Mouse (Mus musculus): ENCODE measurements at regions not wholly inside any gene's neighbourhood (a gene's known extent, or its start where the extent isn't known, plus 50 kb on each side); places are given as distances from the start of the nearest gene placed in this dataset.

DNA sequence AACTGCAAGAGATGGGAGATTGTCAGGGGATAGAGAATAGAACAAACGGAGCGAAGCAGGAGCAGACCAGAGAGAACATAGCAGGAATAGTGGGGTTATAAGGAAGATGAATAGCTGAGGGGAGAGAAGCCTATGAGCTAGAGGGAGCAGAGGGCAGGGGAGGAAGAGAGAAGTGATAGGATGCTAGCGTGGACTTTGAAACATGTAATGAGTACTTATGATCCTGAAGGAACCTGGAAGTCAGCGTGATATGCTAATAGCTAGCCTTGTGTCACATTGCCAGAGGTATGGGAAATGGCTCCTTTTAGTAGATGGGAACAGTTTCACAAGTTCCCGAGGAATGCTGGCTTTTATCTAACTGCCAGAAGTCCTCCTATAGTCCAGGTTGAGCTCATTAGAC, 51.8 kb downstream of the Calml3 start:
- no peak for DNase-seq (ENCODE audit: extremely low read depth, insufficient read length, low spot score)

DNA sequence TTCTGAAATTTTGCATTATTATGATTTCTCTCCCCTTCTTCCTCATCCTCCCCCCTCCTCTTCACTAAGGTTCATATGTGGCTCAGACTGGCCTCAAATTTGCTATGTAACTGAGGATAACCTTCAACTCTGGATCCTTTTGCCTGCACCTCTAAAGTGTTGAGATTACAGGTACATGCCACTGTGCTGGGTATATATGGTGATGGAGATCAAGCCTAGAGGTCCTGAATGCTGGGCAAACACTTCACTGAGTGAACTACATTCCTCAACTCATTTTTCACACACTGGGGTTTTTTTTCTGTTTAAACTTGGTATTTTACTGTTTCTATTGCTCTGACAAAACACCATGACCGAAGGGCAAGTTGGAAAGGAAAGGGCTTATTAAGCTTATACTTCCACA, 52.9 kb downstream of the Calml3 start:
- no peak for DNase-seq (ENCODE audit: extremely low read depth, insufficient read length, low spot score)

DNA sequence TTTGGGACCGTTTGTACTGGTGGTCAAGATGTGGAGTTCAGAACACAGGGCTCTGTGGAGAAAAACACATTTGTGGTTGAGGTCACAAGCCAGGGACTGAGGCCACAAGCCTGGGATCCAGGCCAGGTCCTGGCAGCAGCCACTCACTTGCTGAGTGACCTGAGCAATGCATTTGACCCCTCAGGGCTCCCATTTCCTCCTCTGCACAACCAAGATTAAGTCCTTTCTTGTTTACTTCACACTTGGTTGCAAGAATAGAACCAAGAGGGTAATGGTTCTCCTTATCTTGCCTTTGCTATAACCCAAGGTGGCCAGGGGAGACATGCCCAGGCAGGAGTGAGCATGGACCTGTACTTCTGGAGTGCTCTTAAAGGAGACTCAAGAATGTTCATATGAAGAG, 53.4 kb downstream of the Calml3 start:
- DNase-seq (ENCODE audit: extremely low read depth, insufficient read length, low spot score), result peak; percentile 59

DNA sequence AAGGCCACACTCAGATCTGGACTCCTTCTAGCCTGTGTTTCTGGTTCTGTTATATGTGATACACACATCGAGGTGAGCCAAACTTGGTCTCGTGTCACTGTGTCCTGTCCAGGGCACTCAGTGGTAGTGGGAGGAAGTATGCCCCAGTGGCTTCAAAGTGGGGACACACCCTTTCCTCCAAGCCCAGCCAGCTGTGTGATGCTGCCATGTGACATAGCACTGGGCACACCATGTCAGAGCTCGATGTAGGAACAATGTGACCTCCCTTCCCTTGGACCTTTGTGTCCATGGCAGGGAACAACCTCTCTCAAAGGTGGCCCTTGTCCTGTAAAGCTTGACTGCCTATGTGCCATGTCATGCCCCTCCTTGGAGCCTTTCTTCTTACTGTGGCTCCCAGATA, 54.5 kb downstream of the Calml3 start:
- DNase-seq (ENCODE audit: extremely low read depth, insufficient read length, low spot score), result no peak

DNA sequence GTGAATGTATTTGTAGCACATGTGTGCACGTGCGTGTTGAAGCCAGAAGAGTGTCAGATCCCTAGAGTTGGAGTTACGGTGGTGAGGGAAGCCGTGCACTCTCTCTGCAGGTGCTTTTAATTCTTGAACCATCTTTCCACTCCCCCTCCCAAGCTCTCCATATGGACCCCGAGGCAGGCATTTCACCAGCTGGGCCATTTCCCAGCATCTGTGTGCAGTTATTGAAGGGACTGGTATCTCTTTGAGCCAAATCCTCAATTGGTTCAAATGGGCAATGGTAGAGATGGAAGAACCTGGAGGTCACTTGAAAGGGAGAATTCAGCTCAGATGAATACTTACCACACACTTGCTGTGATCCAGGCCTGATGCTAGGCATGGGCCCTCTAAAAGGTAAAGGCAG, 55.3 kb downstream of the Calml3 start:
- DNase-seq (ENCODE audit: extremely low read depth, insufficient read length, low spot score), result no peak

DNA sequence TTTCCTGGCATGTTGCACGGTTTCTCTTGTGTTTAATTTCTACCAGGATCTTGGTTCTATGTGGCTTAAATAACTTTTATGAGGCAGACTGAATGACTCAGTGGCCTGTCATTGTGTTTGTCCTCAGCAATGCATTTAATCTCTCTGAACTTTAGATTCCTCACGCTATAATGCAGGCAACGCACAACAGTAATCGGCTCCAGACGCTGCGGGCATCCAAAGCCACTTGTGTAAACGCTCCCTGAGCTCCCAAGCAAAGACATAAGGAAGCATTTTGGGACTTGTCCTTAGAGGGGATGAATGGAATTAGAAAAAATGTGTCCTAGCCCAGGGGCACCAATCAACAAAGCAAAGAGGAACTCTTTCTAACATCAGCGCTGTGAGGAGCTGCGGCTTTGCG, 57.6 kb downstream of the Calml3 start:
- no peak for DNase-seq (ENCODE audit: extremely low read depth, insufficient read length, low spot score)

DNA sequence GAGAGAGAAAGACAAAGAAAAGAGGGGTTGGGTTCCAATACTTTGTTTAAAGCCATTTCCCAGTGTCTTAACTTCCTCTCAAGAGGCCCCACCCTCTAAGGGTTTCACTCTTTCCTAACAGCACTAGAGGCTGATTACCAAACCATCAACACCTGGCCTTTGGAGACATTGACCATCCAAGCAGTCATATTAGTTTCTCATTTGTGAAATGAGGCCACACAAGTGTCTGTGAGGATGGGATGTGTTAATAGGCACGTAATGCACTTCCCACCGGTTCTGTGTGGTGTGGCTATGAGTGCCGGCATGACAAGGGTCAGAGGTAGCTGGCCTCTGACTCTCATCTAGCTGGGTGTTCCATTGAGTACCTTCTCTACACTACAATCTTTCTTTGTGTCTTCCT, 59.2 kb downstream of the Calml3 start:
- DNase-seq (ENCODE audit: extremely low read depth, insufficient read length, low spot score), result no peak

DNA sequence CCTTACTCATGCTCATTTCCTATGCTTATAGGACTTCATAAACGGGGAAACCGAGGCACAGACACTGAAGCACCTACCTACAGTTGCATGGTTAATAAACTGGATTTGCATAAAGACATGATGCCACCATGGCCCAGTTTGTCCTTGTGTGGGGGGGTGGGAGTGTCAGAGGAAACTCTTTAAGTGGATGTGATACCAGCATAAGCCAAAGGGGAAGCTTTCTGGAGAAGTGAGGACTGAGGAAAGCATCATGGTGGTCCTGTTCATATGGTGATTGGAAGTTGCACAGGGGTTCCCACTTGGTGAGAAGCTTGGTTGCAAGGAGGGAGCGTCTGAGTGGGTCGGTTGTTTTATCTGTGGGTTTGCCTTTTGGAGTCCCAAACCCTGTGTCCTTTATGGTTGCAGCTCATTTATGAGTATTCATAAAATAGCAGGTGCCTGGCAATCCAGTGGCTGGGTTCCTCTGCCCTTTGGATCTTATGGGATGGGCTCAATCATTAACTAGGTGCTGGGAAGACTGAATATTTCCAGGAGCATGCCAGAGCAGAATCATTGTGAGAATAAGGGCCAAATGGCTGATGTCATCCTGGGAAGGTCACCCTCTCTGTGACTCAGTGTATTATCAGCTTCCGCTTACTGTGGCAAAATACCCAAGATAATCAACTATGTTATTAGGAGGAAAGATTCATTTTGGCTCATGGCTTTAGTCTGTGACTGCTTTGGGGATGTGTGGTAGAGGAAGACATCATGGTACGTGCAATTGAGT, 60.2 kb downstream of the Calml3 start:
- no peak for DNase-seq (ENCODE audit: extremely low read depth, insufficient read length, low spot score)

DNA sequence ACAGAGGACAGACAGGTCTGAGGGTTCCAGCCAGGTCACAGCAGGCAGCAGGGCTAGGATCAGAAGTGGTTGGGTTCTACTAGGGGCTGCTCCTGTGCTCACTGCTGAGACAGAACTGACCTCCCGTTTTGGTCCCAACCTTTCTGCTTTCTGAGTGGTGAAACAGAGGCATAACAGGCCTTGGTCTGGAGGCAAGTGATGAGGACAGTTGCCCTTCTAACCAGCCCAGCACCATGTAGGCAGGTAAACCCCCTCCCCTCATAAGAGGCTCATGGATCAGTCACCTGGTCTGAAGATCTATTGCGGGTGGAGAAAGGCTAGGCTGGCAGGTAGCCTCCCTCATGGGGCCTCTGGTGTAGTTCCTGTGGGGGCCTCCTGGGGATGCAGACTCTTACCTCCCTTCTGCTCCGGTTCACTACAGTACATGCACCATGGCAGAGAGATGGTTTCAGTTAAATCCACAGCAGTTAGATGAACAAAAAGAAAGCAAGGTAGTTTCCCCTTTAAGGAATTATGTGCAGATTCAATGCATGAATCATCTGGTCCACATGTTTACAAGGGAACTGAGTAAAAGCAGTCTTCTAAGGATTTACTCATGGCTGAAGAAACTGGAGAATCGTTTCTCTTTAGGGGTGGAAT, 61.2 kb downstream of the Calml3 start:
- DNase-seq (ENCODE audit: extremely low read depth, insufficient read length, low spot score), result no peak

DNA sequence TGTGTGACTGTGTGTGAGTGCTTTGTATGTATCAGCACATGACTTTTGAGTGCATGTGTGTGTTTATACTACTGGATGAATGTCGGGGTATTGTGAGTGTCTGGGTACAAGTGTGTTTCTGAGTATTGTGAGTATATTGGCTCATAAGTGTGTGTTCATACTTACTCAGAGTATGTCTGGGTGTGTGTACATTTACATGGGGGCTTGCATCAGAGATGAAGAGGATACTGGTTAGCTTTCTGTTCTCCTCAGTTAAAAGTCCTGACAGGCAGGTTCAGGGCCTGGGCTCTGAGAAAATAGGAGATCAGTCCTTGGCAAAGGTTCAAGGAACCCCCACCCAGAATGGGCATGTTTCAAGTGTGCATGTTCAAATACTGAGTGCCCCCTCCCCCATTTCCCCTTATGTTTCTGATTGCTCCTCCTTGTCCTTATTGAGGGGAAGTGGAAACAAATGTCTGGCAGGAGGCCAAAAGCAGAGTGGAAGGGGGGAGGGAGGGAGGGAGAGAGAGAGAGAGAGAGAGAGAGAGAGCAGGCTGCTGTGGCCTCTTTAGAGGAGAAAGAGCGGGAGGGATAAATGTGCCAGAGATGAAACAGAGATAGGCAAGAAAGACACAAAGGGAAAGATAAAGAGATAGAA, 61.9 kb downstream of the Calml3 start:
- no peak for DNase-seq (ENCODE audit: extremely low read depth, insufficient read length, low spot score)

DNA sequence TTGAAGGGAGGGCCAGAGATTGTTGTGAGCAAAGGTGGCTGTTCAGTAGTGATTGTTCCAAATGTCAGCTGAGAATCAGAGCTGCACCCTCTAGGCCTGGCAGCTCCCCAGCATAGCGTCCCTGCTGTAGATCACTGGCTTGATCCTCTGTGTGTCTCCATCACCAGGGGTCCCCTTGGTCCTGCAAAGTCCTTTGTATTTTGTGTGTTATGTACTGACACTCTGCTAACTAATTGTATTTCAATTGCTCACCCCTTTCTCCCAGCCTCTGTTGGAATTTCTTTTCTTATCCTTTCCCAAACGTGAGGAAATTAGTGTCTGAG, 73.5 kb downstream of the Calml3 start:
- no peak for DNase-seq (ENCODE audit: extremely low read depth, insufficient read length, low spot score)

DNA sequence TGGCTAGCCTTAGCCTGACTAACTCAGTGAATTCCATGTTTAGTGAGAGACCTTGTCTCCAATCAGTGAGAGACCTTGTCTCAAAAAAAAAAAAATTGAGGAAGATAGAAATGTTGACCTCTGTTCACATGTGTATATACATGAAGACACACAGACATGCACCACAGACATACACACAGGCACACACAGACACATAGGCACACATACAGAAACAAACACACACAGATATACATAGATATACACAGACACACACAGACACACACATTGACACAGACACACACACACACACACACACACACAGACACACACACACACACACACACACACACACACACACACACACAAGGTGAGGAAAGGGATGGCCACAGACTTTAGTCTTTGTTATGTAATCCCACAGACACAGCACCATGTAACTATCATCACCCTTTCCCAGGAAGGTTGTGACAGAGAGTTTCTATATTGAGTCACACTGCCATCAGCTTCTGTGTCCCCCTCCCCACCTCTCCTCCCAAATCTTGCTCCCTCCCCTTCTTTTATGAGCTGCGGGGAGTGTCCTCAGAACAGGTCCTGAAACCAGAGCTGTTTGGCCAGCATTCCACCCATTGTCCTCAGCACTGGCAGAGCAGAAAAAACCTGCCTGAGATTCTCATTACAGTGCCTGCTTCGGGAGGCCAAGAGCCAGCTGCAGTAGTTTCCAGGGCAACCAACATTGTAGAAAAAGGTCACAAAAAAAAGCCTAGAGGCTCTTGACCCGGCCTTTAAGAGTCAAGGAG, 74.0 kb downstream of the Calml3 start:
- DNase-seq (ENCODE audit: extremely low read depth, insufficient read length, low spot score), result no peak

DNA sequence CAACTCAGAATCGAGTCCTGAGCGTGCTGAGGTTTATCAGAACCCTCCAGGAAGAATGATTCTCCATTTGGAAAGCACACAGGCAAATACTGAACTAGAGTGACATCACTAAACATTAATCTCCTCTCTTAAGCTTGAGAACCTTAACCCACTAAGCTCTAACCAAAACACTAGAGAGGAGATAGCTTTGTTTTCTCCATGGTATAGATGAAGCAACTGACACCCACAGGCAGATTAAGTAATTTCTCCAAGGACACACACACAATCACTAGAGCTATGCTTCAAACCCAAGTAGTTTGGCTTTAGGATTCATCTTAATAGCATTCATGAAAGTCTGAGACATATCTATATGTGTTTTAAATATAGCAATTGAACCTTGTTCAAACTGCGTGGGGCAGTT, 75.2 kb downstream of the Calml3 start:
- DNase-seq (ENCODE audit: extremely low read depth, insufficient read length, low spot score), result no peak

DNA sequence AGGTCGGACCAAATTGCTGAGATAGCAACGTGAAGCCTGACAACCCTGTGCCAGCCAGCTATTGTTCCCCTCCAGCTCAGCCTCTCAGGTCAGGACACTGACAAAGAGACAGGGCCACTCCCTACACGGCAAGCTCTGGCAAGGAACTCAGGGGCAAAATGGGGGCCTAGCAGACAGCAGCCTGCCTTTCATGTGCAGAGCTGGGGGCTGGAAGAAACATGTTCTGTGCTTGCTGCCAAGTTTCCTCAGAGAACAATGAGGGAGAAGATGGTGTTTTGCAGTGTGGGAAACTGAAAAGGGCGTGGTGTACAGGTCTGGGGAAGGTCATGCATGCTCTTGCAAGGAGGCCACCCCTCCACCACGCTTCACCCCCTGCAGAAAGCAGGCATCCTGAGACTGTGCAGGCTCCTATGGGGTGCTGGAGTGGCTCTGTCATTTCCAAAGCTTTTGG, 77.8 kb downstream of the Calml3 start:
- DNase-seq (ENCODE audit: extremely low read depth, insufficient read length, low spot score), result no peak

DNA sequence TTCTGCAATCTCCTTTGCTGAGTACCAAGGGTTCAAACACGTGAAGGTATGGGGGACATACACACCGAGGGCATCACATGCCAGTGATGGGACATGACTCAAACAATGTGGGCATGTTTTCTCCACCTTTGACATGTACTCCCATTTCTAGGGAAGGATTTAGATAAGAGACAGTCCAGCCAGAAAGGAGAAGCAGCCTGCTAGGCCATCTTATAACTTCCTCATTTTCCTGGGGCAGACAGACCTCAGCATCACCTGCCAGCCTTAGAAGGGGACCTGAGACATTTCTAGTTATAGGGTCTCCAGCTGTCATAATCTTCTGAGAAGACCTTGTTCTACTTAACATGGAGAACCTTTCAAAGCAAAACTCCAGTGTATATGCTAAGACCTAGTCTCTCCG, 78.3 kb downstream of the Calml3 start:
- no peak for DNase-seq (ENCODE audit: extremely low read depth, insufficient read length, low spot score)

DNA sequence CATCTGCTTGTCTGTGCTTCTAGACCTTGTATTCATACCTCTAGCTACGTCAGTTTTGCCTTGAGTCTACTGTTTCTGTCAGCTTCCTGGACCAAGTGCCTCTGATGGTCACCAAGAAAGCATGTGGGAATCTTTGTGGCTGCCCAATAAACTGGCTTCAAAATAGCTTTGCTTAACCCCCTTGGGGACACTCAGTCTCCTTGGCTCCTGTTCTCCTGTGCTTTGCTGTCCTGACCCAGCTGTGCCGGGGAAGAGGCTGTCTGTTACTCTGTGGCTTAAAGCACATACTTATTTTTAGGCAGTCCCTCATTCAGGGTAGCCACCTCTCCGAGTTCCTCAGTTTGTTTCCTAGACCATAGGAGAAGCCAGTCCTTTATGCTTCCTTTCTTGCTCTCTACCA, 79.8 kb downstream of the Calml3 start:
- DNase-seq (ENCODE audit: extremely low read depth, insufficient read length, low spot score), result no peak

DNA sequence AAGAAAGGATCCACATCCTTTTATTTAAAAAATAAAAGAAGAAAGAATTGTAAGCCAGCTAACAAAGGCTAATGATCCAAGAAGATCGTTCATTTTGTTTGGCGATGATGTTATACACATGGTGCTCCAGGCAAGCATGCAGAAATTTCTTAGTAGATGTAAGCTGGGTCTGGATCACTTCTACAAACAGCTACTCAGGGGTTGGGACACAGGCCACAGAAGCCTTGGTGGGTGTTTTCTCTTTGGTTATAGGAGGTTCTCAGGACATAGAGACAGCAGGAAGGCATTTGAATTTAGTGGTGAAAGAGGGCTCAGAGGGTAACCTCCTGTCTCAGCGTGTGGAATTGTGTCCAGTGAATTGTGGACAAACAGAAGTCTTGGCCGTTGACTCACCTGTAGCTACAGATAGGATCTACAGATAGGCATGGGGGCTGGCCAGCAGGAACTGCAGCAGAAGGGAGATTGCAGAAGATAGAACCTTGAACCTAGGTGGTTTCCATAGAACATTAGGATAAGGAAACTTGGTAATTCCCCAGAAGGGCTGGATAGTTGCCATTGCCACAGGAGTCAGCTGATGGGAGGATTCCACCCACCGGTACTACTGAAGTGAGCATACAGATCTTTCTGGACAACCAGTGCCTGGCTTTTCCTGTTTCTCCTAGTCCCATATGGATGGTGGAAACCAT, 80.5 kb downstream of the Calml3 start:
- DNase-seq (ENCODE audit: extremely low read depth, insufficient read length, low spot score), result no peak

DNA sequence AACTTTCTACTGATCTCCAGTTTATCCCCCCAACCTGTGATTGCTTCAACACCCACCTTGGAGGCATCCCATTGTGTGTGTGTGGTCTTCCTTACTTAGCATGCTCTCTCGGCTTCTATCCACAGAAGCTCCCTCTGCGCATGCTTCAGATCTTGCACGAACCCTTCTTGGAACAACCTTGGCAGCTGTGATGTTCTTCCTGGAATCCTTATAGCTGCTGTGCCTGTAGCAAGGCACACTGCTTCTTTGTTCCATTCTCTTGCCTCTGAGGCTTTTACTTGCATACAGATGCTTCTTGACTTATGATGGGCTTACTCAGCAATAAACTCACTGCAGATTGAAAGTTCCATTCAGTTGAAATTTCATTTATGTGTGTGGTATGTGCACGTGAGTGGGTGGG, 81.2 kb downstream of the Asb13 start:
- DNase-seq (ENCODE audit: extremely low read depth, insufficient read length, low spot score), result no peak

DNA sequence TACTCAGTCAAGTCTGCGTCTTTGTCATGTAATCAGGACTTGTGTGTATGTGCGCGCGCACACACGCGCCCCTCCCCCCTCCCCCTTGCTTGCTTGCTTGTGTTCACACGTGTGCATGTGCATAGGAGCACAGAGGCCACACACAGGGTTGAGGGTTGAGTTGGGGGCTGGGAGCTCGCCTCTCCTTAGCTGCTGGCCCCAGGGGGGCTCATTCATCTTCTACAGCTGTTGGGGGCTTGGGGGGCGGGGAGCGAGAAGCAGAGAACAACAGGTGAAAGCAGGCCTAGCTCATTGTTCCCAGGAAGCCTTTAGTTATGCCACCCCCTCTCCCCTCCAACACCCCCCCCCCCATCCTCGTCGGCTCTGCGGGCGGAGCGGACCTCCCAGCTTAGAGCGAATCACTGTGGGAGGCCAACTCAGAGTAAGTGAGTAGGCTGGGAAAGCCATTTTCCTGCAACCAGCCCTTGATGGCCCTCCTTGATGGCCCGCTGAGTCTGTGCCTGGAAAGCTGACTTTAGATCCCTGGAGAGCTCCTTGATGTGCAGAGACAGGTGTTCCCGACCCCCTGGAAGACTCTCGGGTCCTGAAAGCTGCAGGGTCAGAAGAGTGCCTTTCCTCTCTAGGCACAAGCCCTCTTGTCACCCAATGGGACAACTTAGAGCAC, 78.8 kb downstream of the Asb13 start:
- DNase-seq (ENCODE audit: extremely low read depth, insufficient read length, low spot score), result no peak

DNA sequence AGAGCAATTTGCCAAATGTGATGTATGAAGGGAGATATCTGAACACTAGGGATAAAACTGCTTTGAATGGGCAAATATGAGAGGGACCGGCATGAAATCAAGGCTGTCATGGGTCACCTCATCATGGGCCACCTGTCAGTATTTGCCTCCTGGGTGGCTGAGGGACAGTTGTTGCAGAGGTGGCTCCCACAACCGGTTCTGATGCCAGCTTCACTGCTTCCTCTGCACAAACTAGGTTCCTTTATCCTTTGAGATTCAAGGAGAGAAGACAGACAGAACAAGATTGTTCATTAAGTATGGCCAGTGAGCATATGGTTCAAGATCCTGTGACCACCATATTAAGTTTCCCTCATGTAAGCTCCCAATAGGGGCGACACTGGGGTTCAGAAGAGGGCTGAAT, 78.3 kb downstream of the Asb13 start:
- DNase-seq (ENCODE audit: extremely low read depth, insufficient read length, low spot score), result no peak
